Mouse (Mus musculus): Measurements from ENCODE around the gene Gm15217. TPM values are rescaled to one million over a fixed set of nuclear protein-coding genes. Genes with fewer than 3 reads are reported as not detected.

Gm15217 gene
- polyA plus RNA-seq (2014; fragmentation: Illumina TruSeq; extraction: RNeasy Lipid Tissue Mini Kit (QIAGEN cat#74804)), result not detected

DNA sequence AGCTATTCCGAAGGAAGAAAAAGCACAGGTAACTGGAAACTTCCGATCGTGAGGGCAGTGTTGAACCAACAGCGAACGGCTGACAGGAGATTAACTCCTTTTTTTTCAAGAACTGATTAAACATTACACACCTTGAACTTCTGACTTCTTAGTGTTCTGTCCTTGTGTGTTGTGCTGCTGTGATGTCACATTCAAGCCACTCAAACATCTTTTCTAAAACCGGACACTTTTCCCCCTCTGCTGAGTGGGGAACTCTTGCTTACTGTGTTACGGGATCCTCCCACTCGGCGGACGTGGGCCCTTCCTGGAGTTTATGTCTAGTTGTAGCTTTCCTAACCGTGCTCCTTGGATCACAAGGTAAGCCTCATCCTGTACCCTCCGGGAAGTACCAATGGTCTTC, at the start of gene Gm15217:
Gene Gm15217, plus strand, starts transcription at position 130 of the 400 bp plus-strand sequence.

DNA sequence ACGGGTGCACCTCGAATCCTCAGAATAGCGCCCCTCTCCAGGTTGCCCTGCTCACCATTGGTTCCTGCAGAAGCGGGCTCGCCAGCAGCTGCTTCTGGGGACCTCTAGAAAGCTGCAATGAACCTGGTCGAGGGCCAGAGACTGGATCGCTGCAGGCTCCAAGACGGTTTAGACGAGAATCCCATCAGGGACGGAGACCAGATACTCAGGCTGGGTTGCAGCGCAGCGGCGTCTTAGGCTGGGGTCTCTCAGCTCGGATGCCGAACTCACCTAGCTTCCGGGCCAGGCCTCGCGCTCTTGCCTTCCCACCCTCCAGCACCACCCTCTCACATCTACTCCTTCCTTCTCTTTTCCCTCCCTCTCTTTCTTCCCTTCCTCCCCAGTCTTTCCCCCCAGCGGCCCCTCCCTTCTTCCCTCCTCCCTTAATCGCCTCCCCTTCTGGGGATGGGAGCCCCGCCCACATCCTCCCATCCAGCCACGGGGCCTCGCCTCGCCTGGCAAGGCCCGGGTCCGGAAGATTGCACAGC, 11.1 kb downstream of the Gm15217 start, which contains the start of gene Bmp4:
Gene Bmp4, minus strand, starts transcription at position 421 of the 527 bp plus-strand sequence.

Other genes starting within 250 kb of the Gm15217 start
- 22.4 TPM for gene Bmp4, start 11.3 kb downstream of the Gm15217 start, polyA plus RNA-seq (2014; fragmentation: Illumina TruSeq; extraction: RNeasy Lipid Tissue Mini Kit (QIAGEN cat#74804))

Data from ovary, adult 10 weeks (tissue).